Mouse (Mus musculus): ENCODE results near the gene Chst2.

GRCm38 (mm10) chr9:95412047-95412446 lies 5.5 kb upstream of the Chst2 start:
- TF ChIP-seq E2F4 (IDR thresholded peaks at IDR 0.05; ENCODE audit: borderline replicate concordance, low read depth, low read length), result no peak
- no peak for TF ChIP-seq SMC3 (IDR thresholded peaks at IDR 0.05; ENCODE audit: low read depth, low read length)
- no peak for TF ChIP-seq CTCF (IDR thresholded peaks at IDR 0.05 in 2 of 3, conservative IDR thresholded peaks at IDR 0.05 in 1 of 3; ENCODE audit: control insufficient read depth in 1 of 3, insufficient read depth in 1 of 3, low read depth in 2 of 3, low read length in 3 of 3, poor library complexity in 1 of 3, severe bottlenecking in 1 of 3)
- no peak for TF ChIP-seq BHLHE40 (IDR thresholded peaks at IDR 0.05; ENCODE audit: borderline replicate concordance, low read depth, low read length)
- no peak for TF ChIP-seq CHD1 (IDR thresholded peaks at IDR 0.05; ENCODE audit: low read depth, low read length)
- no peak for TF ChIP-seq EP300 (IDR thresholded peaks at IDR 0.05; ENCODE audit: low read depth in 1 of 2, low read length in 2 of 2)
